Mouse (Mus musculus) left cerebral cortex, postnatal 4 days (tissue): ENCODE measurements around the gene Mif. TPM values are rescaled to one million over a fixed set of nuclear protein-coding genes. Genes with fewer than 3 reads are reported as not detected.

Experiments used
- total RNA-seq, 2 experiments: library from RNA; stranded (reverse); gene quantifications; 2 replicates each; pipeline ENCODE4 v1.2.3; 2021

The Mif gene
- total RNA-seq, 2 experiments from 2014 or later = 844 to 864 TPM

Other genes starting within 250 kb of the Mif start
- 1 to 10 TPM; 1.6 to 2.5 TPM for gene Susd2, start 216.2 kb downstream of the Mif start, total RNA-seq
- 100 to 1,000 TPM in 1 of 2 experiments, 10 to 100 TPM in 1; 93.1 to 101 TPM for gene Cabin1, start 95.9 kb downstream of the Mif start, total RNA-seq
- gene Ddt, start 86.8 kb downstream of the Mif start, total RNA-seq = 10 to 100 TPM; 34.0 to 36.1 TPM
- not detected for gene Gm20441, start 79.3 kb downstream of the Mif start, total RNA-seq
- gene Gstt3, start 78.8 kb downstream of the Mif start, total RNA-seq = under 1 TPM; 0.60 to 0.70 TPM
- 1 to 10 TPM; 6.6 to 9.4 TPM for gene Gstt1, start 61.7 kb downstream of the Mif start, total RNA-seq
- gene Gstt4, start 37.7 kb downstream of the Mif start, total RNA-seq = not detected
- gene Gstt2, start 22.8 kb downstream of the Mif start, total RNA-seq = 1 to 10 TPM; 3.6 to 4.3 TPM
- gene Derl3, start 33.2 kb upstream of the Mif start, total RNA-seq = 1 to 10 TPM; 2.1 to 2.7 TPM
- gene Smarcb1, start 61.4 kb upstream of the Mif start, total RNA-seq = 100 to 1,000 TPM; 138 to 139 TPM
- 10 to 100 TPM; 39.2 to 59.6 TPM for gene Chchd10, start 72.9 kb upstream of the Mif start, total RNA-seq
- 10 to 100 TPM in 1 of 2 experiments, 1 to 10 TPM in 1; 9.9 to 10.7 TPM for gene Mmp11, start 76.3 kb upstream of the Mif start, total RNA-seq
- gene Gm867, start 80.4 kb upstream of the Mif start, total RNA-seq = 1 to 10 TPM in 1 of 2 experiments, under 1 TPM in 1; 0.48 to 1.1 TPM
- not detected for gene Vpreb3, start 82.8 kb upstream of the Mif start, total RNA-seq
- not detected for gene Gm5134, start 94.3 kb upstream of the Mif start, total RNA-seq
- gene Zfp280b, start 172.4 kb upstream of the Mif start, total RNA-seq = 10 to 100 TPM; 10.3 to 11.4 TPM